Mouse (Mus musculus) splenic B cell, adult 2 months (primary cell): ENCODE data around the gene Olfr1175-ps.

ENCODE experiments used
- DNase-seq: peaks from one replicate; pipeline ENCODE4 v3.0.0-alpha.2; 2011; ENCODE audit warnings: low read depth, low spot score
- H3K27me3 ChIP-seq: 2 replicates; pipeline ENCODE4 v1.6.1; 2012; ENCODE audit warnings: mild to moderate bottlenecking, low read length, moderate library complexity, mixed read lengths; ENCODE audit not compliant: control insufficient read depth, poor library complexity, insufficient read depth, severe bottlenecking
- H3K36me3 ChIP-seq: 2 replicates; pipeline ENCODE4 v1.6.1; 2012; ENCODE audit warnings: mild to moderate bottlenecking, low read length, moderate library complexity, mixed read lengths; ENCODE audit not compliant: control insufficient read depth, poor library complexity, insufficient read depth, severe bottlenecking

The Olfr1175-ps gene

DNA sequence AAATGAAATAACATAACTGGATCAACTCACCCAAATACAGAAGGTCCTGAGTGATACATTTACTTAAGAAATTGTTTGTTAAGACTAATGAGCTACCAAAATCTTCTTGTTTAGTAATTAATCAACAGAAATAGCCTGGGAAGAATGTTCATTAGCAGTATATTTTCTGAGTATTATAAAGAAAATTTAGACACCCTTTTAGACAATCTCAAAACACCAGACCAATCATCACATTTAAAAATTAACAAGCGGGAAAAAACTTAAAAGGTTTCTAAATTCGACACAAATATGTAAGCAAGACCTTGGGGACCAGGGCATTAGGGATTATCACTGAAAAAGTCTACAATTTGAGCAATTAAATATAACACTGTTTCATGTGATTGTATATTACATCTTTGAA is at the start of gene Olfr1175-ps:
Gene Olfr1175-ps (minus strand): TSS at position 101 of the 400 bp plus-strand sequence.
- DNase-seq, result no peak
- Histone ChIP-seq H3K36me3 (no peaks in the 10 kb centered on the region), H3K27me3 (no peaks in the 10 kb centered on the region)

DNA sequence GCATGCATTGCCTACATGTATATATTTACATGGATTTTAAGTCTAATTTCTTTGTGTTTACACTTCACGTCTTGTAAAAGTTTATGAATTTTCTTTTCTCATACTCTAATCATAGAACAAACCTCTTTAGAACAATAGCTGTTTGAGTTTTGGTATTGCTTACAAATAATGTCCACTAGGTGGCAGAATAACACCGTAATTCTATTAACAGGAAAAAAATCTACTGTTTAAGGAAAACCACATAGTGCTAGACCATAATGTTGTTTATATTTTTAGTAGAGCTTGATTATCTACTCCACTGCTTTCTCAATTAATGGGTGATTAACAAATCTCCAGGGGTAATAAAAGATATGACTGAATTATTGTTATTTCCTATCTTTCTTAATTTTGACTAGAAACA is 29.3 kb upstream of the Olfr1175-ps start:
- no peaks in the 10 kb centered on the region for H3K36me3 ChIP-seq
- DNase-seq, result peak; percentile 9
- H3K27me3 ChIP-seq, result no peaks in the 10 kb centered on the region

DNA sequence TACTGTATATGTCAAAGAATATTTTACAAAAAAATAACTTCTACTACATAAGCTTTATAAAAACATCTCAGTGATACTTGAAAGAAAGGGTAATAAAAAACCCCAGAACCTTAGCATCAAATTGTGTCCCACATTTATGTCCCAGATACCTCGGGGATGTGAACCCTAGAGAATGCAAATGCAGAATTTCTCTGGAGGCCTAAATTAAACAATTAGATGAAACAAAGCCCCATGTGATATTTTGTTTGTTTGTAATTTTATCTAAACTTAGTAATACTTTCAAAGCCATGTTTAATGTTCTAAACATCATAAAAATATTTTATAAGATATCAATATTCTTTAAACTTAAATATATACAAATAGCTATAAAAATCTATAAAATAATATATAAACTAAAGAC is 19.4 kb upstream of the Olfr1175-ps start, which contains the start of gene Olfr1177-ps:
Gene Olfr1177-ps (minus strand): TSS at position 101 of the 400 bp plus-strand sequence.
- no peaks in the 10 kb centered on the region for H3K36me3 ChIP-seq
- no peaks in the 10 kb centered on the region for H3K27me3 ChIP-seq
- no peak for DNase-seq

DNA sequence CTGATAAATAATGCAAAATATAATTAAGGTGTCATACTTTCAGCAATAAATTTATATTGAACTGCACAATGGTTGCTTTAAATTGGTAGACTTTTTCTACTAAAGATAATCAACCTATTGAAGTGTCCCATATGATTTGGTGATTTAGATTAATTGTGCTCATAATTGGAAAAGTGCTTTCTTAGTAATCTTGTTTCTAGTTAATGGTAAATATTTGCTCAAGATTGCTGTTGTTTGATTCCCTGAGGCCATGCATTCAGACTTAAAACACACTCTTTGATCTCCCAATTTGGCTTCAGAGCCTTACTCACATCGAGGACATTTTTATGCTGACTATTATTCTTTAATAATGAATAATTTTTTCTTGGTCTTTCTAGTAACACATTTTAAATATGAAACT is 9.4 kb upstream of the Olfr1175-ps start, which contains the start of gene Olfr1176:
Gene Olfr1176 (plus strand): TSS at position 301 of the 400 bp plus-strand sequence.
- Histone ChIP-seq H3K36me3 (no peaks in the 10 kb centered on the region), H3K27me3 (no peaks in the 10 kb centered on the region)
- no peak for DNase-seq

DNA sequence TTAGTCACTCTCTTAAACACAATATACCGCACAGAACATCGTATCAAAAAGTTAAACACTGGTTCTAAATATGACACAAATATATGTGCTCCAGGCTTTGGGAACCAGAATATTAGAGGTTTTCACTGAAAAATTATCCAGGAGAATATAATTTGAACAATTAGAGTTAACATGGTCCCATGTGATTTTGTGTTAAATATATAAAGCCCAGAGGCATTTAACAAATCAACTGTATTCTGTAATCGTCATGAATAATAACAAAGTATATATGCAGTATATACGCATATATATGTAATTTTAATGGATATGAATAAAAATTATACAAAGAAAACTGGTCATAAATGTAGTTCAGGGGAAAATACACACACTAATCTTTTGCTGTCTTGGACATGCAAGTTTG is 12.0 kb downstream of the Olfr1175-ps start, which contains the start of gene Olfr1174-ps:
Gene Olfr1174-ps (minus strand): TSS at position 101 of the 400 bp plus-strand sequence.
- DNase-seq, result no peak
- H3K27me3 ChIP-seq, result no peaks in the 10 kb centered on the region
- H3K36me3 ChIP-seq, result no peaks in the 10 kb centered on the region

DNA sequence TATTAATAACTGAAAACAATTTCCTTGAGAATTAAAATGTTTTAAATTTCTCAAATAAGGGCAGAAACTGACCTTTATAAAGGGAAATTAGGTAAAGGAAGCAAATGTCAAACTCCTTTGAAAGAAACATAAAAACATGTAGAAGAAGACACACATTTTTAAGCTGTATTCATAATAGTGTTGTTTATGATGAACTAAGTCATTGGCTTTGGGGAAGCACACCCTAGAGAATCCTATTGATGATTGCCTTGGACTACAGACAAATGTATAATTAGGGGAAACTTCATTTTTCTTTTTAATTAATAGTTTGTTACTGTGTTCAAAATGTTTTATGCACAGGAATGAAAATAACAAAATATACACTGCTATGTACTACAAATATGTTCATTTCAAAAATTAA is 47.2 kb downstream of the Olfr1175-ps start, which contains the start of gene Olfr1173:
Gene Olfr1173 (minus strand): TSS at position 101 of the 400 bp plus-strand sequence.
- no peaks in the 10 kb centered on the region for H3K36me3 ChIP-seq
- DNase-seq, result no peak
- no peaks in the 10 kb centered on the region for H3K27me3 ChIP-seq
